Mouse (Mus musculus): ENCODE data around the gene Irak4. TPM values are rescaled to one million over a fixed set of nuclear protein-coding genes. Genes with fewer than 3 reads are reported as not detected.

Gene Irak4
- polyA plus RNA-seq, 1 experiment from 2014 or later, result 1.3 TPM

GRCm38 (mm10) chr15:94630553-94630952 is 87.1 kb downstream of the Irak4 start:
- 87% methylated on average over 4 of the region's 4 CpGs for WGBS
- Histone ChIP-seq H3K27ac (ENCODE audit: low read length) (no peak overlapping the region), H3K4me3 (ENCODE audit: low read depth, low read length) (no peak overlapping the region), H3K27me3 (ENCODE audit: control insufficient read depth, insufficient read depth, low read depth, low read length) (no peaks in the 10 kb centered on the region; the same call in 1 of the 2 replicates), H3K36me3 (ENCODE audit: control insufficient read depth, insufficient read depth, low read length) (no peaks in the 10 kb centered on the region), H3K9ac (ENCODE audit: low read depth, low read length) (no peak overlapping the region), H3K4me2 (ENCODE audit: low read length) (no peak overlapping the region), H3K4me1 (ENCODE audit: control insufficient read depth, insufficient read depth, low read length) (no peaks in the 10 kb centered on the region), H3K9me3 (replicated peaks; ENCODE audit: control insufficient read depth, low read length, poor library complexity, severe bottlenecking) (no peaks in the 10 kb centered on the region)
- no peak for ATAC-seq

Other genes starting within 250 kb of the Irak4 start
- gene Adamts20, start 78.2 kb upstream of the Irak4 start, polyA plus RNA-seq (2015; fragmentation: Nextera tagmentation; extraction: Ambion mirVana), result 1.5 and 2.0 TPM in 2 replicates
- 5.8 and 6.4 TPM in 2 replicates for gene Pus7l, start 96 bp upstream of the Irak4 start, polyA plus RNA-seq (2015; fragmentation: Nextera tagmentation; extraction: Ambion mirVana)
- 71.4 and 79.5 TPM in 2 replicates for gene Twf1, start 46.2 kb downstream of the Irak4 start, polyA plus RNA-seq (2015; fragmentation: Nextera tagmentation; extraction: Ambion mirVana)
- gene Tmem117, start 85.6 kb downstream of the Irak4 start, polyA plus RNA-seq (2015; fragmentation: Nextera tagmentation; extraction: Ambion mirVana), result 13.2 and 17.8 TPM in 2 replicates

Data from midbrain, embryonic 16.5 days (tissue).